ENCODE assay signal across 25 mouse cellular contexts in genomic region chr16:92433176-92433575, GRCm38 (mm10). TPM values are rescaled to one million over a fixed set of nuclear protein-coding genes. Genes with fewer than 3 reads are reported as not detected.
DNase-seq lines count a peak whose midpoint lies in the region; ATAC-seq and TF ChIP-seq lines count a peak whose summit lies in the region.
"Had no signal": no experiment of that assay in that cellular context is flagged by ENCODE, and none has a peak within 500 bp of the region (broad histone marks: within the 10 kb centered on the region; RNA-seq: fewer than 3 reads in every experiment).

No protein-coding gene starts in this region.

- no peaks in the 10 kb centered on the region for H3K27me3 ChIP-seq in heart, embryonic 10.5 days (ENCODE audit: insufficient read depth, poor library complexity, severe bottlenecking)
- no peaks in the 10 kb centered on the region for H3K27me3 ChIP-seq in liver, adult 2 months (ENCODE audit: control insufficient read depth, insufficient read depth, low read length)
- no peaks in the 10 kb centered on the region for H3K27me3 ChIP-seq in liver, embryonic 11.5 days (replicated peaks; ENCODE audit: control insufficient read depth, insufficient read depth, low read length)
- H3K27me3 ChIP-seq: embryonic facial prominence, embryonic 13.5 days; embryonic facial prominence, embryonic 15.5 days; forebrain, embryonic 12.5 days had no signal

- peak; percentile 24 for DNase-seq in gastrocnemius, adult 18-20 months (ENCODE audit: low spot score)
- no peak for DNase-seq in gastrocnemius, postnatal 14 days
- DNase-seq in heart, embryonic 10.5 days (ENCODE audit: low spot score), result no peak
- DNase-seq in heart, postnatal 4 days, result no peak
- peak; percentile 86 for DNase-seq in liver, adult 2 months (ENCODE audit: extremely low read depth, low read depth, low spot score)
- no peak for DNase-seq in liver, embryonic 11.5 days (ENCODE audit: low spot score)
- no peak for DNase-seq in testis, postnatal 14 days (ENCODE audit: low spot score)
- DNase-seq: adrenal gland, postnatal 14 days; cerebellum, adult 11 months; cerebellum, adult 18-20 months; cerebellum, adult 8-10 months; cerebellum, adult 9-11 months; cerebellum, postnatal 14 days; cerebellum, postnatal 36 days; embryo, embryonic 11 days had no signal

- H3K4me3 ChIP-seq in heart, embryonic 10.5 days, result no peak overlapping the region
- H3K4me3 ChIP-seq in liver, adult 2 months (ENCODE audit: insufficient read depth, low read depth, low read length), result no peak overlapping the region
- H3K4me3 ChIP-seq in liver, embryonic 11.5 days (ENCODE audit: low read depth, low read length), result no peak overlapping the region
- no peak overlapping the region for H3K4me3 ChIP-seq in brown adipose tissue, adult 24 weeks (ENCODE audit: insufficient read depth, low read depth, low read length)
- H3K4me3 ChIP-seq: embryonic facial prominence, embryonic 13.5 days; embryonic facial prominence, embryonic 15.5 days; erythroblast, embryonic 14.5 days; forebrain, embryonic 10.5 days; forebrain, embryonic 12.5 days had no signal

- peaks cover 13% of the 10 kb centered on the region for H3K36me3 ChIP-seq in heart, embryonic 10.5 days
- H3K36me3 ChIP-seq in liver, adult 2 months (ENCODE audit: control insufficient read depth, insufficient read depth, low read length), result no peaks in the 10 kb centered on the region
- H3K36me3 ChIP-seq in liver, embryonic 11.5 days (ENCODE audit: control insufficient read depth, insufficient read depth, low read length), result no peaks in the 10 kb centered on the region; the same call in 1 of the 2 replicates
- H3K36me3 ChIP-seq: forebrain, embryonic 12.5 days had no signal

- intact Hi-C loops in gastrocnemius, postnatal 14 days (cut with DNase I; ENCODE audit: low total_unique reads), result no loop called here

- no peak overlapping the region for H3K9ac ChIP-seq in liver, adult 2 months (ENCODE audit: low read depth, low read length)
- H3K9ac ChIP-seq in liver, embryonic 11.5 days (ENCODE audit: low read depth, low read length), result no peak overlapping the region
- H3K9ac ChIP-seq: embryonic facial prominence, embryonic 13.5 days; embryonic facial prominence, embryonic 15.5 days; forebrain, embryonic 12.5 days had no signal

- H3K4me1 ChIP-seq in heart, embryonic 10.5 days, result peaks cover 66% of the 10 kb centered on the region
- H3K4me1 ChIP-seq in liver, adult 2 months (ENCODE audit: control insufficient read depth, insufficient read depth, low read length), result peaks cover 16% of the 10 kb centered on the region
- peaks cover 7% of the 10 kb centered on the region for H3K4me1 ChIP-seq in liver, embryonic 11.5 days (replicated peaks; ENCODE audit: control insufficient read depth, insufficient read depth, low read length)
- H3K4me1 ChIP-seq in brown adipose tissue, adult 24 weeks (ENCODE audit: control insufficient read depth, insufficient read depth, insufficient read length, low read length), result peaks cover 20% of the 10 kb centered on the region

- peak overlapping the region; percentile 56; the same call in 1 of the 2 replicates for H3K27ac ChIP-seq in heart, embryonic 10.5 days
- H3K27ac ChIP-seq in liver, adult 2 months (replicated peaks; ENCODE audit: insufficient read depth, low read depth, low read length), result no peak overlapping the region
- no peak overlapping the region for H3K27ac ChIP-seq in liver, embryonic 11.5 days (ENCODE audit: low read depth, low read length)
- peak overlapping the region; percentile 47 for H3K27ac ChIP-seq in brown adipose tissue, adult 24 weeks (replicated peaks; ENCODE audit: low read depth, low read length)
- H3K27ac ChIP-seq: embryonic facial prominence, embryonic 13.5 days; embryonic facial prominence, embryonic 15.5 days; forebrain, embryonic 10.5 days; forebrain, embryonic 12.5 days had no signal

- H3K9me3 ChIP-seq in heart, embryonic 10.5 days, result no peaks in the 10 kb centered on the region
- no peaks in the 10 kb centered on the region for H3K9me3 ChIP-seq in liver, embryonic 11.5 days (ENCODE audit: control insufficient read depth, low read length)
- H3K9me3 ChIP-seq: embryonic facial prominence, embryonic 13.5 days; embryonic facial prominence, embryonic 15.5 days; forebrain, embryonic 10.5 days; forebrain, embryonic 12.5 days had no signal

- 80% methylated on average over 3 of the region's 3 CpGs for WGBS in heart, embryonic 10.5 days
- 45% methylated on average over 3 of the region's 3 CpGs for WGBS in liver, adult 2 months
- WGBS in liver, embryonic 11.5 days, result 82% methylated on average over 3 of the region's 3 CpGs

- no peaks in the 10 kb centered on the region for H3K79me2 ChIP-seq in liver, adult 2 months (ENCODE audit: control insufficient read depth, insufficient read depth, low read length)

- TF ChIP-seq POLR2A in liver, adult 2 months (IDR thresholded peaks at IDR 0.05; ENCODE audit: extremely low read depth, insufficient read depth, low read length), result no peak

- no peak for ATAC-seq in liver, embryonic 11.5 days (replicated peaks; ENCODE audit: low FRiP score)
- ATAC-seq: forebrain, embryonic 14.5 days; forebrain, embryonic 16.5 days had no signal

- no peak overlapping the region for H3K4me2 ChIP-seq in liver, embryonic 11.5 days
- H3K4me2 ChIP-seq: embryonic facial prominence, embryonic 13.5 days; embryonic facial prominence, embryonic 15.5 days; forebrain, embryonic 12.5 days had no signal

- no peak for TF ChIP-seq CTCF in liver, adult 2 months (IDR thresholded peaks at IDR 0.05; ENCODE audit: low read depth, low read length)

RNA-seq across cellular contexts. Expression of gene Rcan1, which starts 37.5 kb away (rescaled TPM):
- 100 to 1,000 TPM in 1 of 2 experiments, 10 to 100 TPM in 1; 53.2 to 329 TPM for total RNA-seq in gastrocnemius, adult 18-20 months (2021)
- total RNA-seq in gastrocnemius, postnatal 14 days (2021), result 10 to 100 TPM; 42.3 to 60.5 TPM
- 78.8 and 129 TPM in 2 replicates for polyA plus RNA-seq in heart, embryonic 10.5 days (2016; fragmentation: Nextera tagmentation; extraction: Ambion mirVana)
- 100 to 1,000 TPM; 117 to 127 TPM for total RNA-seq in heart, postnatal 4 days (2021)
- total RNA-seq in liver, adult 2 months (2014; rRNA removed), result 12.8 and 14.0 TPM in 2 replicates
- polyA plus RNA-seq in liver, adult 2 months (2012; rRNA removed), result 7.8 and 8.2 TPM in 2 replicates
- 21.6 and 21.9 TPM in 2 replicates for polyA plus RNA-seq in liver, embryonic 11.5 days (2014; fragmentation: Nextera tagmentation; extraction: Ambion mirVana)
- polyA plus RNA-seq in brown adipose tissue, adult 24 weeks (2012; ENCODE audit: insufficient read depth, insufficient read length, missing spikeins), result 22.2 and 44.4 TPM in 2 replicates

RNA-seq across cellular contexts. Expression of gene Clic6, which starts 52.4 kb away (rescaled TPM):
- total RNA-seq in gastrocnemius, adult 18-20 months (2021), result under 1 TPM in 1 of 2 experiments, not detected in 1; 0.14 TPM
- under 1 TPM in 1 of 2 experiments, not detected in 1; 0.08 TPM for total RNA-seq in gastrocnemius, postnatal 14 days (2021)
- 3.1 and 4.2 TPM in 2 replicates for polyA plus RNA-seq in heart, embryonic 10.5 days (2016; fragmentation: Nextera tagmentation; extraction: Ambion mirVana)
- 1 to 10 TPM; 1.0 to 1.8 TPM for total RNA-seq in heart, postnatal 4 days (2021)
- 0.09 and 0.13 TPM in 2 replicates for total RNA-seq in liver, adult 2 months (2014; rRNA removed)
- polyA plus RNA-seq in liver, adult 2 months (2012; rRNA removed), result 0.04 and 0.06 TPM in 2 replicates
- 1.5 and 1.6 TPM in 2 replicates for polyA plus RNA-seq in liver, embryonic 11.5 days (2014; fragmentation: Nextera tagmentation; extraction: Ambion mirVana)
- not detected in 2 replicates for polyA plus RNA-seq in brown adipose tissue, adult 24 weeks (2012; ENCODE audit: insufficient read depth, insufficient read length, missing spikeins)
- total RNA-seq: common myeloid progenitor, adult 5-6 weeks; MEL had no signal
- polyA plus RNA-seq: erythroblast, embryonic 14.5 days had no signal

Comparison
In these comparisons a context has a peak if more than half of its experiments do, and no peak if none do; other contexts are left out.
1. DNase-seq: peak in gastrocnemius, adult 18-20 months (single experiment) and liver, adult 2 months (single experiment); none in gastrocnemius, postnatal 14 days (single experiment), heart, embryonic 10.5 days (single experiment), heart, postnatal 4 days (single experiment), liver, embryonic 11.5 days (single experiment) and testis, postnatal 14 days (single experiment).
2. H3K27ac ChIP-seq: peak in heart, embryonic 10.5 days (single experiment) and brown adipose tissue, adult 24 weeks (single experiment); none in liver, adult 2 months (single experiment) and liver, embryonic 11.5 days (single experiment).